Mouse (Mus musculus) midbrain, embryonic 12.5 days (tissue): ENCODE data around the gene Tnfaip8l1. TPM values are rescaled to one million over a fixed set of nuclear protein-coding genes. Genes with fewer than 3 reads are reported as not detected.

Experiments used
- ATAC-seq: fragments of 200-750 bp; cut with Nextera tagmentation; 2 replicates; pipeline ENCODE4 v1.8.0; 2017; ENCODE audit warnings: low read depth, moderate TSS enrichment, moderate library complexity; ENCODE audit not compliant: low FRiP score
- H3K27ac ChIP-seq: fragments of 300-500 bp; sonication (generic); replicated peaks from 2 replicates; pipeline ENCODE4 v1.5.1; 2016; ENCODE audit warnings: mild to moderate bottlenecking
- H3K27me3 ChIP-seq: fragments of 300-500 bp; sonication (generic); 2 replicates; pipeline ENCODE4 v1.6.1; 2016; ENCODE audit warnings: mild to moderate bottlenecking
- H3K36me3 ChIP-seq: fragments of 300-500 bp; sonication (generic); 2 replicates; pipeline ENCODE4 v1.6.1; 2016
- H3K4me1 ChIP-seq: fragments of 300-500 bp; sonication (generic); 2 replicates; pipeline ENCODE4 v1.6.1; 2016
- H3K4me2 ChIP-seq: fragments of 300-500 bp; sonication (generic); replicated peaks from 2 replicates; pipeline ENCODE4 v1.6.1; 2016; ENCODE audit warnings: mild to moderate bottlenecking, moderate library complexity
- H3K4me3 ChIP-seq: fragments of 300-500 bp; sonication (generic); 2 replicates; pipeline ENCODE4 v1.5.1; 2016; ENCODE audit warnings: mild to moderate bottlenecking
- H3K9ac ChIP-seq: fragments of 300-500 bp; sonication (generic); replicated peaks from 2 replicates; pipeline ENCODE4 v1.6.1; 2016; ENCODE audit warnings: mild to moderate bottlenecking, moderate library complexity
- H3K9me3 ChIP-seq: fragments of 300-500 bp; sonication (generic); 2 replicates; pipeline ENCODE4 v1.6.1; 2016; ENCODE audit warnings: mild to moderate bottlenecking
- WGBS: fragments of 180-500 bp; shearing (Covaris S2); methylation state at CpG from one replicate; pipeline ENCODE4 v1.1.7; 2016; 5-methylcytosine and 5-hydroxymethylcytosine counted together
- polyA plus RNA-seq: library from polyadenylated mRNA; unstranded; fragments of >200 nt; fragmentation: Nextera tagmentation; extraction: Ambion mirVana; gene quantifications from 2 replicates; pipeline ENCODE4 v1.2.1, GENCODE M21; 2016

The Tnfaip8l1 gene
- polyA plus RNA-seq, 1 experiment from 2014 or later, result 8.2 TPM

- H3K4me1 ChIP-seq, result peaks cover 8% of the 10 kb centered on the region; the same call in 1 of the 2 replicates
- H3K4me2 ChIP-seq, result no peak overlapping the region
- 80% methylated on average over 11 of the region's 11 CpGs for WGBS
- no peak overlapping the region for H3K9ac ChIP-seq
- peaks cover 50% of the 10 kb centered on the region for H3K27me3 ChIP-seq
- ATAC-seq, result no peak
- peaks cover 39% of the 10 kb centered on the region for H3K36me3 ChIP-seq
- no peak overlapping the region for H3K4me3 ChIP-seq
- no peak overlapping the region for H3K27ac ChIP-seq
- peaks cover 15% of the 10 kb centered on the region for H3K9me3 ChIP-seq
These were observed 36.1 kb upstream of the Tnfaip8l1 start for GRCm38 (mm10) chr17:56126175-56126574.

GRCm38 (mm10) chr17:56128246-56128645 is 34.0 kb upstream of the Tnfaip8l1 start:
- Histone ChIP-seq H3K27ac (no peak overlapping the region), H3K4me3 (no peak overlapping the region), H3K9me3 (peaks cover under 1% of the 10 kb centered on the region; the same call in 1 of the 2 replicates), H3K36me3 (peaks cover 41% of the 10 kb centered on the region), H3K27me3 (peaks cover 30% of the 10 kb centered on the region), H3K4me2 (no peak overlapping the region), H3K4me1 (peaks cover 8% of the 10 kb centered on the region; the same call in 1 of the 2 replicates), H3K9ac (no peak overlapping the region)
- no peak for ATAC-seq
- 87% methylated on average over 15 of the region's 15 CpGs for WGBS

- Histone ChIP-seq H3K27me3 (peaks cover 20% of the 10 kb centered on the region), H3K9me3 (no peaks in the 10 kb centered on the region), H3K4me3 (no peak overlapping the region), H3K9ac (no peak overlapping the region), H3K27ac (no peak overlapping the region), H3K4me1 (peaks cover 11% of the 10 kb centered on the region), H3K36me3 (peaks cover 34% of the 10 kb centered on the region), H3K4me2 (no peak overlapping the region)
- ATAC-seq, result no peak
- WGBS, result 94% methylated on average over 10 of the region's 10 CpGs
These were observed 31.1 kb upstream of the Tnfaip8l1 start for GRCm38 (mm10) chr17:56131136-56131535.

- Histone ChIP-seq H3K9me3 (no peaks in the 10 kb centered on the region), H3K4me1 (peaks cover 11% of the 10 kb centered on the region), H3K36me3 (peaks cover 34% of the 10 kb centered on the region), H3K27ac (no peak overlapping the region), H3K9ac (no peak overlapping the region), H3K4me3 (no peak overlapping the region), H3K4me2 (no peak overlapping the region), H3K27me3 (peaks cover 21% of the 10 kb centered on the region)
- 41% methylated on average over 7 of the region's 7 CpGs for WGBS
- no peak for ATAC-seq
These were observed 30.5 kb upstream of the Tnfaip8l1 start for GRCm38 (mm10) chr17:56131814-56132213.

GRCm38 (mm10) chr17:56132661-56133060 is 29.6 kb upstream of the Tnfaip8l1 start:
- no peak overlapping the region for H3K4me3 ChIP-seq
- no peak overlapping the region for H3K4me2 ChIP-seq
- H3K27ac ChIP-seq, result no peak overlapping the region
- no peaks in the 10 kb centered on the region for H3K9me3 ChIP-seq
- peaks cover 12% of the 10 kb centered on the region for H3K4me1 ChIP-seq
- WGBS, result 5% methylated on average over 14 of the region's 14 CpGs
- H3K36me3 ChIP-seq, result peaks cover 30% of the 10 kb centered on the region
- H3K9ac ChIP-seq, result no peak overlapping the region
- peaks cover 27% of the 10 kb centered on the region for H3K27me3 ChIP-seq
- 0 out of 2 replicates have a peak, but pooled peaks have one; percentile 8 for ATAC-seq

GRCm38 (mm10) chr17:56133457-56134363 is 28.6 kb upstream of the Tnfaip8l1 start:
- peaks cover 35% of the 10 kb centered on the region for H3K27me3 ChIP-seq
- no peaks in the 10 kb centered on the region for H3K9me3 ChIP-seq
- H3K27ac ChIP-seq, result no peak overlapping the region
- H3K4me1 ChIP-seq, result peaks cover 23% of the 10 kb centered on the region
- peak overlapping the region; percentile 43 for H3K4me2 ChIP-seq
- no peak overlapping the region for H3K4me3 ChIP-seq
- 21% methylated on average over 20 of the region's 21 CpGs for WGBS
- peaks cover 22% of the 10 kb centered on the region; the same call in 1 of the 2 replicates for H3K36me3 ChIP-seq
- 0 out of 2 replicates have a peak overlapping the region, but pooled peaks have one; percentile 21 for H3K9ac ChIP-seq
- ATAC-seq, result peak; percentile 32; the same call in 1 of the 2 replicates

- peaks cover 43% of the 10 kb centered on the region for H3K27me3 ChIP-seq
- H3K9me3 ChIP-seq, result no peaks in the 10 kb centered on the region
- H3K27ac ChIP-seq, result no peak overlapping the region
- peaks cover 31% of the 10 kb centered on the region for H3K4me1 ChIP-seq
- peak overlapping the region; percentile 19; the same call in 1 of the 2 replicates for H3K4me3 ChIP-seq
- peak overlapping the region; percentile 43 for H3K4me2 ChIP-seq
- 0 out of 2 replicates have a peak overlapping the region, but pooled peaks have one; percentile 21 for H3K9ac ChIP-seq
- WGBS, result under 1% methylated on average over 27 of the region's 27 CpGs
- H3K36me3 ChIP-seq, result peaks cover 17% of the 10 kb centered on the region; the same call in 1 of the 2 replicates
- peak; percentile 19; the same call in 1 of the 2 replicates for ATAC-seq
These were observed 27.8 kb upstream of the Tnfaip8l1 start for GRCm38 (mm10) chr17:56134463-56134971.

- 89% methylated on average over 7 of the region's 7 CpGs for WGBS
- ATAC-seq, result no peak
- H3K4me2 ChIP-seq, result no peak overlapping the region
- H3K9ac ChIP-seq, result no peak overlapping the region
- no peak overlapping the region for H3K4me3 ChIP-seq
- peaks cover 64% of the 10 kb centered on the region for H3K27me3 ChIP-seq
- H3K27ac ChIP-seq, result no peak overlapping the region
- no peaks in the 10 kb centered on the region for H3K9me3 ChIP-seq
- H3K36me3 ChIP-seq, result no peaks in the 10 kb centered on the region
- H3K4me1 ChIP-seq, result peaks cover 41% of the 10 kb centered on the region
These were observed 25.7 kb upstream of the Tnfaip8l1 start for GRCm38 (mm10) chr17:56136558-56136957.

GRCm38 (mm10) chr17:56137839-56138613 is 24.3 kb upstream of the Tnfaip8l1 start:
- peak overlapping the region; percentile 96 for H3K4me2 ChIP-seq
- H3K9me3 ChIP-seq, result no peaks in the 10 kb centered on the region
- 0 out of 2 replicates have a peak overlapping the region, but pooled peaks have one; percentile 15 for H3K9ac ChIP-seq
- peaks cover 78% of the 10 kb centered on the region for H3K27me3 ChIP-seq
- no peak overlapping the region for H3K27ac ChIP-seq
- peaks cover 54% of the 10 kb centered on the region for H3K4me1 ChIP-seq
- no peak for ATAC-seq
- H3K36me3 ChIP-seq, result no peaks in the 10 kb centered on the region
- H3K4me3 ChIP-seq, result peak overlapping the region; percentile 79
- 17% methylated on average over 25 of the region's 25 CpGs for WGBS

- H3K27ac ChIP-seq, result 0 out of 2 replicates have a peak overlapping the region, but pooled peaks have one; percentile 66
- H3K36me3 ChIP-seq, result no peaks in the 10 kb centered on the region
- ATAC-seq, result peak; percentile 13
- peaks cover 48% of the 10 kb centered on the region for H3K4me1 ChIP-seq
- peak overlapping the region; percentile 96 for H3K4me2 ChIP-seq
- H3K9ac ChIP-seq, result peak overlapping the region; percentile 84
- H3K9me3 ChIP-seq, result no peaks in the 10 kb centered on the region
- WGBS, result 7% methylated on average over 17 of the region's 21 CpGs
- H3K4me3 ChIP-seq, result peak overlapping the region; percentile 79
- peaks cover 90% of the 10 kb centered on the region for H3K27me3 ChIP-seq
These were observed 22.9 kb upstream of the Tnfaip8l1 start for GRCm38 (mm10) chr17:56139355-56139754.

GRCm38 (mm10) chr17:56139858-56140595 is 22.2 kb upstream of the Tnfaip8l1 start, which contains the start of gene Sema6b:
TSS of gene Sema6b (minus strand) at chr17:56140343.
- WGBS, result under 1% methylated on average over 79 of the region's 79 CpGs
- peak; percentile 27 for ATAC-seq
- H3K4me1 ChIP-seq, result peaks cover 43% of the 10 kb centered on the region
- peak within 1 kb of the TSS; percentile 66 for H3K27ac ChIP-seq
- no peaks in the 10 kb centered on the region for H3K9me3 ChIP-seq
- H3K27me3 ChIP-seq, result peaks cover 93% of the 10 kb centered on the region
- H3K36me3 ChIP-seq, result no peaks in the 10 kb centered on the region
- peak within 1 kb of the TSS; percentile 79 for H3K4me3 ChIP-seq
- H3K4me2 ChIP-seq, result peak within 1 kb of the TSS; percentile 96
- peak within 1 kb of the TSS; percentile 84 for H3K9ac ChIP-seq
